Mouse (Mus musculus) cerebellum, adult 2 months (tissue): Measurements from ENCODE around the gene Olfr1348.

ENCODE experiments used
- CTCF ChIP-seq: fragments of 200-500 bp; IDR thresholded peaks from 2 replicates; pipeline ENCODE4 v1.5.1; 2011; ENCODE audit warnings: low read depth, mild to moderate bottlenecking, control low read depth, low read length, moderate library complexity, borderline replicate concordance; ENCODE audit not compliant: insufficient read depth
- POLR2A ChIP-seq: fragments of 200-500 bp; IDR thresholded peaks from 2 replicates; pipeline ENCODE4 v1.6.1; 2011; ENCODE audit warnings: low read length, control low read depth, borderline replicate concordance; ENCODE audit not compliant: insufficient read depth

DNA sequence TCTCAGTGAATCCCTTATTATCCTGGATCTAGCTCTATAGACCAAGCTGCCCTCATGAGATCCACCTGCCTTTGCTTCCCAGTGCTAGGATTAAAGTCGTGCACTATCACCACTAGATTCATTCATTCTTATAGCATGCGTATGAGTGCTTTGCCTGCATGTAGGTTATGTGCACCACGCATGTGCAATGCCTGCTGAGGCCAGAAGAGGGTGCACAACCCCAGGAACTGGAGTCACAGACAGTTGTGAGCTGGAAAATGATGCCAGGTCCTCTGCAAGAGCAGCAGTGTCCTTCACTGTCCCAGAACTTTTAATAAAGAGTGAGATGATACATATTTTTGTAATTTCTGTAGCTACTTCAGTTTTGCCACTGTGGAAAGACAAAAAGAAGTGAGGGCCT, 16.5 kb upstream of the Olfr1348 start:
- no peak for TF ChIP-seq CTCF
- TF ChIP-seq POLR2A, result no peak
